Mouse (Mus musculus) neural tube, embryonic 13.5 days (tissue): Measurements from ENCODE around the gene Dlgap1. TPM values are rescaled to one million over a fixed set of nuclear protein-coding genes. Genes with fewer than 3 reads are reported as not detected.

Experiments
- ATAC-seq: fragments of 200-750 bp; cut with Nextera tagmentation; 2 replicates; pipeline ENCODE4 v1.8.0; 2017; ENCODE audit warnings: low read depth, mild to moderate bottlenecking, moderate TSS enrichment, moderate library complexity
- H3K27ac ChIP-seq: fragments of 300-500 bp; sonication (generic); replicated peaks from 2 replicates; pipeline ENCODE4 v1.5.1; 2015; ENCODE audit warnings: moderate library complexity, mild to moderate bottlenecking, inconsistent platforms
- H3K27me3 ChIP-seq: fragments of 300-500 bp; sonication (generic); 2 replicates; pipeline ENCODE4 v1.6.1; 2015; ENCODE audit warnings: mild to moderate bottlenecking, inconsistent platforms
- H3K36me3 ChIP-seq: fragments of 300-500 bp; sonication (generic); 2 replicates; pipeline ENCODE4 v1.6.1; 2015; ENCODE audit warnings: mild to moderate bottlenecking, inconsistent platforms
- H3K4me1 ChIP-seq: fragments of 300-500 bp; sonication (generic); replicated peaks from 2 replicates; pipeline ENCODE4 v1.6.1; 2015; ENCODE audit warnings: inconsistent platforms
- H3K4me2 ChIP-seq: fragments of 300-500 bp; sonication (generic); 2 replicates; pipeline ENCODE4 v1.6.1; 2015; ENCODE audit warnings: inconsistent platforms, mild to moderate bottlenecking, moderate library complexity
- H3K4me3 ChIP-seq: fragments of 300-500 bp; sonication (generic); 2 replicates; pipeline ENCODE4 v1.5.1; 2015; ENCODE audit warnings: mild to moderate bottlenecking, inconsistent platforms
- H3K9ac ChIP-seq: fragments of 300-500 bp; sonication (generic); 2 replicates; pipeline ENCODE4 v1.6.1; 2015; ENCODE audit warnings: moderate library complexity, mild to moderate bottlenecking, inconsistent platforms
- H3K9me3 ChIP-seq: fragments of 300-500 bp; sonication (generic); 2 replicates; pipeline ENCODE4 v1.6.1; 2016; ENCODE audit warnings: inconsistent platforms
- WGBS: fragments of 180-500 bp; shearing (Covaris S2); methylation state at CpG from one replicate; pipeline ENCODE4 v1.1.7; 2015; 5-methylcytosine and 5-hydroxymethylcytosine counted together
- polyA plus RNA-seq: library from polyadenylated mRNA; unstranded; fragments of >200 nt; fragmentation: Nextera tagmentation; extraction: Ambion mirVana; gene quantifications from 2 replicates; pipeline ENCODE4 v1.2.1, GENCODE M21; 2015

The Dlgap1 gene
- polyA plus RNA-seq, 1 experiment from 2014 or later, result 19.2 TPM

DNA sequence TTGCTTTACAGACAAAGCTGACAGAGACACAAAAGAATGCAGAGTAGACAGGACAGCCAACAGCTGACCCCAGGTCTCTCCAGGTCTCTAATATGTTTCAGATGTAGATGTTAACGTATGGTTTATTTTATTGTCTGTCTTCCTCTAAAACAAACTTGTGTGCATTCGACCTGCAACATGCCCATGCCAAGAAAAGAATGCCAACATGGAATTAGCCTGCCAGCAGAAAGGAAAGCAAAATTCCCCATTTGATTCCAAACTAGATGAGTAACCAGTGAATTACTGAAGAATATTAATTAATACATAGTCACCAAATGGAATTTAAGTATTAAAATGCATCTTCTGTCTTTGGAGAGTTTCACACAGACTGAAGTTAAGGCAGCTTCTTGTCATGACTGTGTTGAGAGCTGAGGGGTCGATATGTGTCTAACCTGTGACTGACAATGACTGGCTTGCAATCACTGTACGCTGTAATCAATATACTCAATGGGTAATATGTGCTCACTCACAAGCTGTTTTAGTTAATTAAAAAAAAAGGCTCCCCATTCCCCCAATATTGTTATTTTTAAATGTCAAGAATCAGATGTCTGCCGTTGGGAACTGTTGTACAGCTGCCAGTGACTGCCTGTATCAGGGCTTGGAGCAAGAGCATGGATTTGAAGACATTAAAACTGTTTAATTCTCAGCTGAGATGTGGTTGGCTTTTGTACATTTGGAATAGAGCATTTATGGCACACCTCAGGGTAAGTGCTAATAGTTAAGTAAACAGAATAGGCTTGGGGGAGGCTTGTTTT is 552.4 kb downstream of the Dlgap1 start:
- no peaks in the 10 kb centered on the region for H3K27me3 ChIP-seq
- H3K4me3 ChIP-seq, result no peak overlapping the region
- no peak overlapping the region for H3K27ac ChIP-seq
- H3K9me3 ChIP-seq, result no peaks in the 10 kb centered on the region
- no peak overlapping the region for H3K4me2 ChIP-seq
- no peak overlapping the region for H3K9ac ChIP-seq
- 74% methylated on average over 5 of the region's 5 CpGs for WGBS
- H3K4me1 ChIP-seq, result no peaks in the 10 kb centered on the region; the same call in 1 of the 2 replicates
- peaks cover 11% of the 10 kb centered on the region for H3K36me3 ChIP-seq
- ATAC-seq, result no peak

DNA sequence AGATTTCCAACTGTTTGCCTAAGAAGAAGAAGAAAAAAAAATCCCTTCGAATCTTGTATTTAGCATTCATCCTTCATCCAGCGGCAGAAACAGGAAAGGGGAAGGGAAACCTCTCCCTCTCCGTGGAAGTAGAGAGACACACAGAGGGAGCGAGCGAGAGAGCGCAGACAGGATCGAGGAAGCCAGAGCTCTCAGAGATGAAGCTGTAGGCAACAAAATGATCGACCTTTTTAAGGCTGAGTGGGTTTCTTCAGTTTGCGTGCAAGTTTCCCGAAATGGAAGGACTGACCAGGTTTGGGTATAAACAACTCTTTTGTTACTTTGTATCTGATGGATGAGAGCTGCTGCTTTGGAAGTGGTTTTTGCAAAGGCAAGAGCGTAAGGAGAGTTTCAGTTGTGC is 553.1 kb downstream of the Dlgap1 start:
- Histone ChIP-seq H3K27ac (no peak overlapping the region), H3K4me2 (peak overlapping the region; percentile 30; the same call in 1 of the 2 replicates), H3K27me3 (no peaks in the 10 kb centered on the region), H3K4me1 (no peaks in the 10 kb centered on the region; the same call in 1 of the 2 replicates), H3K4me3 (0 out of 2 replicates have a peak overlapping the region, but pooled peaks have one; percentile 8), H3K9ac (no peak overlapping the region), H3K9me3 (no peaks in the 10 kb centered on the region), H3K36me3 (peaks cover 4% of the 10 kb centered on the region; the same call in 1 of the 2 replicates)
- ATAC-seq, result no peak
- 52% methylated on average over 11 of the region's 11 CpGs for WGBS

DNA sequence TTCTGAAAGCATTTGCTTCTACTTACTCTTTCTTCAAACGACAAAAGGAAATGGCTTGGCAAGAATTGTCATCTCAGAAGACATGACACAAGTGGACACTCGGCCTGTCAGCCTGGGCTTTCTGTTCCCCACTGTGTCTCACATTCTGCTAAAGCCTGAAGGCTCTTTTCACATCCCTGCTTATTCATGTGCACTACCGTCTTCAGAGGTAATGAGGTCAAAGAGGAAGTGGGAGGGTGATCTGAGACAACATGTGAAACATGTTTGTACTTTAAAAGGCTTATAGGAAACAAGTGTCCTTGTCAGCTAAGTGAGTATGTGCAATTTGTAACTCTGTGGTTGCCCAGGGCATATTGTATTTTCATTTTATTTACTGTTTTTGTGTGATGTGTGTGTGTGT is 557.1 kb downstream of the Dlgap1 start:
- H3K9ac ChIP-seq, result no peak overlapping the region
- no peak overlapping the region for H3K4me2 ChIP-seq
- no peaks in the 10 kb centered on the region for H3K27me3 ChIP-seq
- ATAC-seq, result no peak
- H3K27ac ChIP-seq, result no peak overlapping the region
- H3K9me3 ChIP-seq, result no peaks in the 10 kb centered on the region
- no peak overlapping the region for H3K4me3 ChIP-seq
- no peaks in the 10 kb centered on the region for H3K36me3 ChIP-seq
- WGBS, result 55% methylated on average over 3 of the region's 3 CpGs
- H3K4me1 ChIP-seq, result no peaks in the 10 kb centered on the region; the same call in 1 of the 2 replicates

DNA sequence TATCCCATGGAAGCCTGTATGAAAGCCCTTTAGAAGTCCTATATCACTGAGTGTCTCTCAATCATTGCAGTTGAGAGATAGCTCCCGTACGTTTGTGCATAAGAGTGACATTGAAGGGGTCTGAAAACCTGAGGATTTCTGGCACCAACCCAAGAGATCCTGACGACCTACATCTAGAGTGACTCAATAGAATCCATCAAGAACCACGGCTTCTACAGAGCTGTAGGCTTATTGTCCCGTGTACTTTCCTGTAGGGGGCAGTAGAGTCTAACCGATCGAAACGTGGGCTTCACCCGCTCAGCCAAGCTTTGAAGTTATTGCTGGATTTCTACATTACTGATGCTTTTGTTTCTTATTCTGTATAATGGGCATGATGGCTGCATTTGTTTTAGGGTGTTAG is 558.2 kb downstream of the Dlgap1 start:
- H3K4me1 ChIP-seq, result no peaks in the 10 kb centered on the region; the same call in 1 of the 2 replicates
- no peaks in the 10 kb centered on the region for H3K36me3 ChIP-seq
- H3K9ac ChIP-seq, result no peak overlapping the region
- H3K9me3 ChIP-seq, result no peaks in the 10 kb centered on the region
- H3K27ac ChIP-seq, result no peak overlapping the region
- no peak for ATAC-seq
- no peak overlapping the region for H3K4me3 ChIP-seq
- H3K4me2 ChIP-seq, result no peak overlapping the region
- no peaks in the 10 kb centered on the region for H3K27me3 ChIP-seq
- WGBS, result 41% methylated on average over 9 of the region's 9 CpGs

DNA sequence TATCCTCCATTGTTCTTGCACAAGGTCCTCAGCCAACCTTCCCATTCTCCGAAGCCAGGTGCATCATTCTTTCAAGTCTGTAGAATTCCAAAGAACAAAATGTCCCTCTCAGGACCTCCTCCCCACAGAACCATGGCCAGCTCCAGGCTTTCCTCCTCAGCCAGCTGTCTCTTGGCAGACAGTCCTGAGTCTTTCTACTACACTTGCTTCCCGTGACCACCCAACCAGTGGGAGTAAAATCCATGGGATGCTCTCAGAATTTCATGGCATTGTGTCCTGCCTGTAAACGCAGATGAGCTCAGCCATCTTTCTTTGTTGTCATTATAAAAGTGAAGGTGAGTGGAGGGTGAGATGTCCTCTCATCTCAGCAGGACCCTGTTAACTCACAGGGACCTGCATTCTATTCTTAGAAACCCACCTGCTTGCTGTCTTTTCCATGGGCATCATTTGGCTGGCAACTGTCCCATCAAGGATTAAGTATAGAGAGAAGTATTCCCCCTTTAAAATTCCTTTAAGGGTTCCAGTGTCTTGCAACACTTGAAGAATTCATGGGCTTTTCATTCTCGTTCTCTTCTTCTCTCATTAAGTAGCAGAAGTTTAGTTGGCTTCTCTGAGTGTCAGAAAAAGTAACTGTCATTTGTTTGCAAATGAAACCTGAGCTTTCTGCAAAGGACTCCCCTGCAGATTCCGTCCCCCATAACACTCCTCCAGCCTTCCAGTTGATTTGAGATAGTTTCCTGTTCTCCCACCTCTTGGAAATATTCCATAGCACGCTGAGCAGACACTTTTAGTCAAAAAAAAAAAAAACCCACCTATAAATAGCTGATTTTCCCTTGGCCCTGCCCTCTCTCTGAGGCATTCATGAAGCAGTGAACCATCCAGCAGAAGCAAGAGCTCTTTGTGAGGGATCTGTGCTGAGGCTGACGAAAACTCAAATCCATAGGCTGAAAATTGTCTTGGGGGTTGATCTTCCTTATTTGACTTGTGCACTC is 559.6 kb downstream of the Dlgap1 start:
- no peak for ATAC-seq
- Histone ChIP-seq H3K27ac (no peak overlapping the region), H3K4me1 (no peaks in the 10 kb centered on the region), H3K9ac (no peak overlapping the region), H3K4me3 (no peak overlapping the region), H3K4me2 (no peak overlapping the region), H3K36me3 (no peaks in the 10 kb centered on the region), H3K9me3 (no peaks in the 10 kb centered on the region), H3K27me3 (no peaks in the 10 kb centered on the region)
- WGBS, result 61% methylated on average over 7 of the region's 7 CpGs

DNA sequence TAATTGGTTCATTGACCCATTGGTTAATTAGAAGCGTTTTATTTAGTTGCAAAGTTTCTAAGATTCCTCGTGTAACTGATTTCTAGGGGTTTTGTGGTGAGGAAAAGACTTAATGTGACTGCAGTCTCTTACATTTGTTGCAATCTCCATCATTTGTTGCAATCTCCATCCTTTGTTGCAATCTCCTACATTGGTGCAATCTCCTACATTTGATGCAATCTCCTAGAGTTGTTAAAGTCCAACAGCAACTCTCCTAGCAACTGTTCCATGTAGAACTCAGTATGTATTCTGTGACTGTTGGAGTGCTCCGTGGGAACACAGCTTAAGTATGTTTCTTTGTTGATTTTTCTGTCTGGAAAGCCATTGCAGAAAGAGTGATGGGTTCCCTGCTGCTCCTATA is 565.4 kb downstream of the Dlgap1 start:
- Histone ChIP-seq H3K9me3 (no peaks in the 10 kb centered on the region), H3K36me3 (no peaks in the 10 kb centered on the region), H3K9ac (no peak overlapping the region), H3K4me2 (no peak overlapping the region), H3K4me3 (no peak overlapping the region), H3K27me3 (no peaks in the 10 kb centered on the region), H3K4me1 (no peaks in the 10 kb centered on the region), H3K27ac (no peak overlapping the region)
- 66% methylated on average over 3 of the region's 3 CpGs for WGBS
- no peak for ATAC-seq

DNA sequence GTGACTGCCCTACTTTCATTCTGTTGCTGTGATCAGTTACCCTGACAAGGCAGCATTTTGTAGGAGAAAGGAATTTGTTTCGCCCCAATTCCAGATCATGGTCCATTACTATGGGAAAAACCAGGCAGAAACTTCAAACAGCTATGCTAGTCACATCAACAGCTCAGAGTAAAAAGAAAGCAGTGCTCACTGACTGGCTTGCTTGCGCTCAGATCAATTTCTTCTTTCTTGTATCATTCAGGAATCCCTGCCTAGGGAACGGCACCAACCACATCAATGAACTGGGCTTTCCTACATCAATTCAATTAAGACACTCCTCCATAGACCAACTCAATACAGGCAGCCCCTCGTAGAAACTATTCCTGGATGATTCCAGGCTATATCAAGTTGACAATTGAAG is 572.9 kb downstream of the Dlgap1 start:
- no peaks in the 10 kb centered on the region for H3K27me3 ChIP-seq
- 92% methylated on average over 4 of the region's 4 CpGs for WGBS
- no peaks in the 10 kb centered on the region for H3K4me1 ChIP-seq
- H3K27ac ChIP-seq, result no peak overlapping the region
- ATAC-seq, result no peak
- no peak overlapping the region for H3K4me2 ChIP-seq
- H3K36me3 ChIP-seq, result no peaks in the 10 kb centered on the region
- no peaks in the 10 kb centered on the region for H3K9me3 ChIP-seq
- H3K9ac ChIP-seq, result no peak overlapping the region
- no peak overlapping the region for H3K4me3 ChIP-seq

DNA sequence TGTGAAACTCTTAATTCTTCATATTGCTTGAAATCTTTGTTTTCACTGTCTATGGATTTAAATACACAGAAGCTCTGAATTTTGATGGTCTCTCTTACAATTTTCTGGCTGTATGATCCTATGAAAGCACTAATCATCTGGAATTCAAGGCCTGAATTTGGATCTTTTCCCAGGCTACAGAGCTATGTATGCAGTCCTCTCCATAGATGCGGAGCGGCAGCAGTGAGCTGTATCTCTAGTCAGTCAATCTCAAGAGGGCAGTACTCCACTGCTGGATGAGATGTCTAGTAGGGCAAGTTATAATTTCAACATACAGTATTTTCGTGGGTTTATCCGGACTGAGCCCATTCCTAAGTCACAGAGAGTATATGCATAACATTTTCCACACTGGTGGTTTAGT is 581.9 kb downstream of the Dlgap1 start:
- WGBS, result 93% methylated on average over 4 of the region's 4 CpGs
- Histone ChIP-seq H3K36me3 (no peaks in the 10 kb centered on the region), H3K27ac (no peak overlapping the region), H3K4me1 (no peaks in the 10 kb centered on the region), H3K4me3 (no peak overlapping the region), H3K9ac (no peak overlapping the region), H3K9me3 (no peaks in the 10 kb centered on the region), H3K4me2 (no peak overlapping the region), H3K27me3 (no peaks in the 10 kb centered on the region)
- no peak for ATAC-seq

DNA sequence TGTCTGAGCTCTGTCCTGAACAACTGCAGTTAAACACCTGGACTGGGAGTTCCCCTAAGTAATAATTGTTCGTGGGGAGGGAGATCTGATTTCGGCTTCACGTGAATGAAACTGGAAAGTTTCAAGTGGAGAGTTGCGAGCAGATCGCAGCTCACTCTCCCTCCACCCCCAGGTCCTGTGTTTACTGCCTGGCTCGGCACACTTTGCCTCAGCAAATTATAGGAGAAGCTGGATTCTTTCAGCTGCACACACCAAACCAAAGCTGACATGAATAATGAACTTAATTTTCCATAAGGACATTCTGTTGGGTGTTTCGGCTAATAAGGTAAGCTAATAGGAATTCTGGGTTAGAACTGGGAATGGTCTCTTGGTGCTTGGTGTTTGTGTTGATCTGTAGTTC is 592.7 kb downstream of the Dlgap1 start:
- 78% methylated on average over 7 of the region's 7 CpGs for WGBS
- Histone ChIP-seq H3K27me3 (no peaks in the 10 kb centered on the region), H3K27ac (no peak overlapping the region), H3K9ac (no peak overlapping the region), H3K36me3 (no peaks in the 10 kb centered on the region), H3K4me2 (no peak overlapping the region), H3K9me3 (no peaks in the 10 kb centered on the region), H3K4me3 (no peak overlapping the region), H3K4me1 (no peaks in the 10 kb centered on the region)
- ATAC-seq, result no peak

DNA sequence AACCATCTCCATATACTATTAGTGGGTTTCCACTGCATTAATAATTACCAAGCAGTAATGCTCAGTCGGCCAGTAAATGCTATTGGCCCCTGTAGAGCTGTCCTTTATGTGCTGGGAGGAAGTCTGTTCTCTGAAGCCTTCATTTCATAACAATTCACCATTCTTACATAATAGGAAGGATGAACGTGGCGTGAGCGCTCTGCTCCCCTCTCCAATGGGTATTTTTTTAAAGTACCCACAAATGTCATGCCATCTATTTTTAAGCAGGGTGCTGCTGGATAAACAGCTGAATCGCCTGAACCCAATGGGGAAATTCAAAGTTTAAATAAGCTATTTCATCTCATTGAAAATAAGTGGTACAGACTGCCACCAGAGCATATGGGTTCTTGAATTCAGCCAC is 602.0 kb downstream of the Dlgap1 start:
- no peak overlapping the region for H3K4me3 ChIP-seq
- peaks cover 5% of the 10 kb centered on the region; the same call in 1 of the 2 replicates for H3K4me1 ChIP-seq
- H3K27me3 ChIP-seq, result no peaks in the 10 kb centered on the region
- WGBS, result 67% methylated on average over 5 of the region's 5 CpGs
- no peak for ATAC-seq
- no peaks in the 10 kb centered on the region for H3K36me3 ChIP-seq
- H3K27ac ChIP-seq, result no peak overlapping the region
- H3K9ac ChIP-seq, result no peak overlapping the region
- H3K9me3 ChIP-seq, result no peaks in the 10 kb centered on the region
- no peak overlapping the region for H3K4me2 ChIP-seq

DNA sequence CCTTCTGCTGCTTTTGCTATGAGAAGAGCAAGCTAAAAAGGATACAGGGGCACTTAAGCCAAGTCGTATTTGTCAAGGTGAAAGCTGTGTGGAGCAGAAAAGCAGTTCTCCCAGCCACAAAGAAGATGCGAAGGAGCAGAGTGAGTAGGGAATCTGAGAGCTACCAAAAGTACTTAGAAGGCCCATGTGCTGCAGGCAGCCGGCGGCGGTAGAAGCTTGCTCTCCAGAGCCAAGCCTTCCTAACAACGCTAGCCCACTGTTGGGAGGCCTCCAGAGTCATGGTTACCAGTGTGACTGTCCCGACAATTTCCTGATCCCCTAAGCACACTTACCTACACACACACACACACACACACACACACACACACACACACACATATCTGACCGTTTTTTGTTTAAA is 614.2 kb downstream of the Dlgap1 start:
- Histone ChIP-seq H3K4me3 (no peak overlapping the region), H3K27me3 (no peaks in the 10 kb centered on the region), H3K4me1 (no peaks in the 10 kb centered on the region), H3K9ac (no peak overlapping the region), H3K4me2 (no peak overlapping the region), H3K27ac (no peak overlapping the region), H3K9me3 (no peaks in the 10 kb centered on the region), H3K36me3 (no peaks in the 10 kb centered on the region)
- WGBS, result 72% methylated on average over 8 of the region's 8 CpGs
- no peak for ATAC-seq

DNA sequence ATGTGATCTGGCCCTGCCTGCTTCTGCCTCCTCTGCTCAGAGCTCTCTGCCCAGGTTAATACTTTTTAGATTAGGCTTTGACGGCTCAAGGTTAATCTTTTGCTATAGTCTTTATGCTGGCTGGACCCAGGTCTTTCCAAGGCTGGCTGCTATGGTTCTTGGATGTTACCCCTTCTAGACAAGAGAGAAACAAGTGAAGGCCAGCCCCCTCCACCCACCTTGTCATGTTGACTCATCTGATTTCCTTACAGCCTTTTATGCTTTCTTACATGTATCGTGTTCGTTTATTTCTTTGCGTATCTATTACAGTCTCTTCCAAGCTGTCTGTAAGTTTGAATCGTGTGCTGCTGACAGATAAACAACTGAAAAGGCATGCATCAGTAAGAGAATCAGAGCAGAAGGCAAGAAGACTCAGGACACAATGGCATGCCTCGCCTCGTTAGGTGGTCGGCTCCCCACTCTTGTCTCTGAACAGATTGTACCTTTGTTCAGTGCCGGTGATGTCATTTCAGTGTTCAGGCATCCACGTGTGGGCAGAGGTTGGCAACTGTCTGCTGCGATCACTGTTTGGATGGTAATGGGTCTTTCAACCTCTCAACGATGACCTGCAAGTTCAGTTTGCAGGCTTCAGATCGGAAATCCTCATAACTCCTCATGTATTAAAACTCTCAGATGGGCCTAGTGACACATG is 618.0 kb downstream of the Dlgap1 start:
- WGBS, result 78% methylated on average over 13 of the region's 13 CpGs
- ATAC-seq, result no peak
- Histone ChIP-seq H3K9me3 (no peaks in the 10 kb centered on the region), H3K4me1 (0 out of 2 replicates have a peak, but pooled peaks cover 9% of the 10 kb centered on the region), H3K27ac (no peak overlapping the region), H3K9ac (no peak overlapping the region), H3K27me3 (no peaks in the 10 kb centered on the region), H3K4me3 (no peak overlapping the region), H3K36me3 (no peaks in the 10 kb centered on the region), H3K4me2 (no peak overlapping the region)
